Mouse (Mus musculus): ENCODE results near the gene Ccdc188. TPM values are rescaled to one million over a fixed set of nuclear protein-coding genes. Genes with fewer than 3 reads are reported as not detected.

The Ccdc188 gene
- polyA plus RNA-seq, 1 experiment, result not detected

DNA sequence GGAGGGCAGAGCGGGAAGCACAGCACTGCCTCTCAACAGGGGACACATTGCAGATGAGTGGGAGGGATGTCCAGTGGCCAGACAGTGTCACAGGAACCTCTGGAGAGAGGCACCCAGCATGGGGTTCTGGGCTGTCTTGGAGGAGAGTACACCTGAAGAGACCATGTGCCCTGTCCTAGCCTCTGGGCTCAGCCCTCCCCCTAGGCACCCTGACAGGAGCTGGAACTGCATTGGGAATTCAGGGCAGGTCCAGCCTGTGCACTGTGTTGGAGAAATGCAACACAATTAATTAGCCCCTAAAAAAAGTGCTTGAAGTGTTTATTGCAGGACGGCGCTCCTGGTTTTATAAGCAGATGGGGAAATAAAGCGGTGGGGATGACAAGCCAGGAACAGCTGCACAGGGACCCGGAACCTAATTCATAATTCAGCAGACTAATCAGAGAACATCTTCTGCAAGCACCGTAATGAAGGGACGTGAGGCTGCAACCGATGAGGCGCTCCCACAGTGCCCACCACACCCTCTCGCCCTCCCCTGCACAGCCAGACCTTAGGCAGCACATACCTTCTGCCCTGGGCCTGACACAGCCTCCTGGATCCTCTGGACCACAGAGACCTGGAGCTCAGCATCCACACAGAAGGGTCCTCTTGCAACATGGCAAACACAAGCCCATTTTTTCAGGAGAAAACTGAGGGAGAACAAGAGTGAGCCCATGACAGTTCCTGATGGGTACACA is 19.1 kb upstream of the Ccdc188 start:
- Histone ChIP-seq H3K36me3 (replicated peaks; ENCODE audit: low read length) (no peaks in the 10 kb centered on the region), H3K4me1 (peaks cover 43% of the 10 kb centered on the region), H3K9me3 (no peaks in the 10 kb centered on the region), H3K27me3 (replicated peaks) (peaks cover 87% of the 10 kb centered on the region), H3K4me3 (replicated peaks) (no peak overlapping the region)
- TF ChIP-seq GATA1 (IDR thresholded peaks at IDR 0.05; ENCODE audit: borderline replicate concordance, low read length), result no peak

- Histone ChIP-seq H3K36me3 (replicated peaks; ENCODE audit: low read length) (no peaks in the 10 kb centered on the region), H3K4me1 (peaks cover 34% of the 10 kb centered on the region), H3K4me3 (replicated peaks) (peak overlapping the region; percentile 11), H3K27me3 (replicated peaks) (peaks cover 88% of the 10 kb centered on the region), H3K9me3 (no peaks in the 10 kb centered on the region)
- no peak for TF ChIP-seq FLI1 (IDR thresholded peaks at IDR 0.05; ENCODE audit: low read length)
- TF ChIP-seq GATA1 (IDR thresholded peaks at IDR 0.05; ENCODE audit: borderline replicate concordance, low read length), result no peak
Measured at GRCm38 (mm10) chr16:18200062-18200461, 17.6 kb upstream of the Ccdc188 start.

DNA sequence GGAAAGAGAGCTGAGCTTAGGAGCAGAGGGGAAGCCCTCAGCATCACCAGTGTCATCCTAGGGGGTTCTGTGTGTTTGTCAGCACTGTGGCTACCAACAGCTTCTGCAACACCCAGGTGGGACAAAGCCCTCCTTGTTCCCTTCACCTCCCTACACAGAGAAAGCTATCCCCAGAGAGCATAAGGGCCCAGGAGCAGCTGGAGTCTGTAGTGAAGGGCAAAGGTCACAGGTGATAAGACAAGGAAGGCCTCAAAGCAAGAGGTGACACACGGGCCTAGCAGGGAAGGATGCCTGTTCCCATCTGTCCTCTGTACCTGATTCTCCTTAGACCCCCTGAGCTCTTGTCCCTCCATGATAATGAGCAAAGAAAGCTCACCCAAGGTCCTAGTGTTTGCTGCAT is 16.1 kb upstream of the Ccdc188 start:
- Histone ChIP-seq H3K4me3 (replicated peaks) (no peak overlapping the region), H3K36me3 (replicated peaks; ENCODE audit: low read length) (no peaks in the 10 kb centered on the region), H3K4me1 (peaks cover 33% of the 10 kb centered on the region), H3K9me3 (no peaks in the 10 kb centered on the region), H3K27me3 (replicated peaks) (peaks cover 91% of the 10 kb centered on the region)
- TF ChIP-seq GATA1 (IDR thresholded peaks at IDR 0.05; ENCODE audit: borderline replicate concordance, low read length), result no peak
- TF ChIP-seq FLI1 (IDR thresholded peaks at IDR 0.05; ENCODE audit: low read length), result no peak

- TF ChIP-seq FLI1 (IDR thresholded peaks at IDR 0.05; ENCODE audit: low read length), result no peak
- no peak for TF ChIP-seq GATA1 (IDR thresholded peaks at IDR 0.05; ENCODE audit: borderline replicate concordance, low read length)
- Histone ChIP-seq H3K36me3 (replicated peaks; ENCODE audit: low read length) (no peaks in the 10 kb centered on the region), H3K9me3 (no peaks in the 10 kb centered on the region), H3K4me1 (peaks cover 37% of the 10 kb centered on the region), H3K27me3 (replicated peaks) (peaks cover 91% of the 10 kb centered on the region), H3K4me3 (replicated peaks) (no peak overlapping the region)
Measured at GRCm38 (mm10) chr16:18202061-18202460, 15.6 kb upstream of the Ccdc188 start.

GRCm38 (mm10) chr16:18203430-18204091 is 14.1 kb upstream of the Ccdc188 start:
- no peak overlapping the region for H3K4me3 ChIP-seq (replicated peaks)
- no peak for TF ChIP-seq GATA1 (IDR thresholded peaks at IDR 0.05; ENCODE audit: borderline replicate concordance, low read length)
- no peak for TF ChIP-seq FLI1 (IDR thresholded peaks at IDR 0.05; ENCODE audit: low read length)
- peaks cover 41% of the 10 kb centered on the region for H3K4me1 ChIP-seq
- no peaks in the 10 kb centered on the region for H3K9me3 ChIP-seq
- H3K36me3 ChIP-seq (replicated peaks; ENCODE audit: low read length), result no peaks in the 10 kb centered on the region
- H3K27me3 ChIP-seq (replicated peaks), result peaks cover 86% of the 10 kb centered on the region

- Histone ChIP-seq H3K27me3 (replicated peaks) (peaks cover 73% of the 10 kb centered on the region), H3K36me3 (replicated peaks; ENCODE audit: low read length) (no peaks in the 10 kb centered on the region), H3K4me3 (replicated peaks) (peak overlapping the region; percentile 54), H3K9me3 (no peaks in the 10 kb centered on the region), H3K4me1 (peaks cover 43% of the 10 kb centered on the region)
- no peak for TF ChIP-seq GATA1 (IDR thresholded peaks at IDR 0.05; ENCODE audit: borderline replicate concordance, low read length)
- TF ChIP-seq FLI1 (IDR thresholded peaks at IDR 0.05; ENCODE audit: low read length), result no peak
Measured at GRCm38 (mm10) chr16:18210701-18211416, 6.8 kb upstream of the Ccdc188 start.

GRCm38 (mm10) chr16:18211417-18212171 is 6.1 kb upstream of the Ccdc188 start:
- no peaks in the 10 kb centered on the region for H3K9me3 ChIP-seq
- H3K4me3 ChIP-seq (replicated peaks), result no peak overlapping the region
- no peaks in the 10 kb centered on the region for H3K36me3 ChIP-seq (replicated peaks; ENCODE audit: low read length)
- TF ChIP-seq FLI1 (IDR thresholded peaks at IDR 0.05; ENCODE audit: low read length), result no peak
- no peak for TF ChIP-seq GATA1 (IDR thresholded peaks at IDR 0.05; ENCODE audit: borderline replicate concordance, low read length)
- peaks cover 71% of the 10 kb centered on the region for H3K27me3 ChIP-seq (replicated peaks)
- peaks cover 41% of the 10 kb centered on the region for H3K4me1 ChIP-seq

DNA sequence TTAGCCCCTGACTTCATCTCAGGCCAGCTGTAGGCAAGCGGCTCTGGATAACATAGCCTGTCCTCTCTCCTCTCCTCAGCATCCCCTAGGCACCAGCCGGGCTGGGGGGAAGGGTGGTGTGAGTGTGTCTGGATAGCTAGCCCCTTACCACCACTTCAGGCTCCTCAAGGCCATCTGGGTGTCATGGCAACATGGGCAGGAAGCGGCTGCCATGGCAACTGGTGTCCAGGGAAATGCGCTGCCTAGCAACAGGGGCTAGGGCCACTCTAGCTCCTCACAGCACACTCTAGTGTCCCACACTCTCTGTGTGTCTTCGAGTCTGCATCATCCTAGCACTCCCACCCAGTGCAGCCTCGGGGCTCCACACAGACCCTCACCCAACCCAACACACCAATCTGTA is 4.0 kb upstream of the Ccdc188 start:
- Histone ChIP-seq H3K4me1 (peaks cover 29% of the 10 kb centered on the region), H3K4me3 (replicated peaks) (no peak overlapping the region), H3K27me3 (replicated peaks) (peaks cover 71% of the 10 kb centered on the region), H3K36me3 (replicated peaks; ENCODE audit: low read length) (no peaks in the 10 kb centered on the region), H3K9me3 (no peaks in the 10 kb centered on the region)
- no peak for TF ChIP-seq GATA1 (IDR thresholded peaks at IDR 0.05; ENCODE audit: borderline replicate concordance, low read length)
- TF ChIP-seq FLI1 (IDR thresholded peaks at IDR 0.05; ENCODE audit: low read length), result no peak

- Histone ChIP-seq H3K36me3 (replicated peaks; ENCODE audit: low read length) (no peaks in the 10 kb centered on the region), H3K9me3 (no peaks in the 10 kb centered on the region), H3K4me3 (replicated peaks) (no peak overlapping the region), H3K4me1 (peaks cover 38% of the 10 kb centered on the region), H3K27me3 (replicated peaks) (peaks cover 65% of the 10 kb centered on the region)
- TF ChIP-seq FLI1 (IDR thresholded peaks at IDR 0.05; ENCODE audit: low read length) (no peak), GATA1 (IDR thresholded peaks at IDR 0.05; ENCODE audit: borderline replicate concordance, low read length) (no peak)
Measured at GRCm38 (mm10) chr16:18214858-18215257, 2.8 kb upstream of the Ccdc188 start.

All from megakaryocyte, embryonic 14.5 days (primary cell).